Mouse (Mus musculus) megakaryocyte progenitor cell, adult 5-6 weeks (primary cell): Measurements from ENCODE around the gene Rcor3. TPM values are rescaled to one million over a fixed set of nuclear protein-coding genes. Genes with fewer than 3 reads are reported as not detected.

ENCODE experiments used
- ATAC-seq: replicated peaks from 2 replicates; pipeline ENCODE4 v1.8.0; 2016; ENCODE audit warnings: mild to moderate bottlenecking, moderate TSS enrichment, inconsistent platforms; ENCODE audit not compliant: poor library complexity
- total RNA-seq, 2 experiments: library from RNA; stranded (forward) in 1 of 2; stranded (reverse) in 1 of 2; fragments of 157-497, 149-512 nt in 1 of 2; fragments of 200-1000 nt in 1 of 2; gene quantifications; 2 replicates each; pipeline versions ENCODE4 v1.2.3 to v1.2.4; 2015 to 2017

The Rcor3 gene
- total RNA-seq, 2 experiments from 2014 or later = 14.8 to 22.7 TPM

DNA sequence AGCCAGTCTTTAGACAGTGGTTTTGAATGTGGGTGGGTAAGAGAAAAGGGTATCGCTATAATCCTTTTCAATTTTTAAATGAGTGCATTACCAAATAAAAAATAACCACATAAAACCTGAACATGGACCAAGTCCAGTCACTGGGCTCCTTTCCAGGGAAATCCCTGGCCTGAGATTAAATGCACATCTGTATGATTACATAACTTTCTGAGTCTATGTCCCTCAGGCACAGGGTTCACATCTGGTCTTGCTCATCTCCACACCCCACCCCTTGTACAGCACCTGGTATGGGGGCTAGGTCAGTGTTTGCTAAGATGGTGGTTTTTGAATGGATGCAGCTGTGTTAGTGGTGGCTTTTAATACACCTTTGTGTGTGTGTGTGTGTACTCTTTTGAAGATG lies 65.4 kb downstream of the Rcor3 start:
- ATAC-seq = no peak

DNA sequence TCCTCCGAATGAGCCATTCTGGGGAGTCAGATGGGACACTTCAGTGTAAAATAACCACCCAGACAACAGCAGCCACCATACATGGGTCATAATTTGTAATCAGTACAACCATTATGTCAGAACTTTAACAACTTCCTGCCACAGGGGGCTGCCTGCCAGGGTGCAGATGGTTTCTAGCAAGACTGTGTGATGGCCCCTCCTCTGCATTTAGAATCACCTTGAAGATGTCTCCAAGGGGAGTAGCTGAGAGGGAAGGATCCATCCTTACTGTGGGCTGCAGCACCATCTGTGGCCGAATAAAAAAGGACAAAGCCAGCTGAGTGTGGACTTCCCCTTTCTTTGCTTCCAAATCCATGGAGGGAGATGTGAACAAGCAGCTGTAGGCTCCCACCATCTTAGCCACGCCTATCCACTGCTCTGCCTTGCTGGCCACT lies 67.2 kb downstream of the Rcor3 start:
- ATAC-seq = peak; percentile 79

DNA sequence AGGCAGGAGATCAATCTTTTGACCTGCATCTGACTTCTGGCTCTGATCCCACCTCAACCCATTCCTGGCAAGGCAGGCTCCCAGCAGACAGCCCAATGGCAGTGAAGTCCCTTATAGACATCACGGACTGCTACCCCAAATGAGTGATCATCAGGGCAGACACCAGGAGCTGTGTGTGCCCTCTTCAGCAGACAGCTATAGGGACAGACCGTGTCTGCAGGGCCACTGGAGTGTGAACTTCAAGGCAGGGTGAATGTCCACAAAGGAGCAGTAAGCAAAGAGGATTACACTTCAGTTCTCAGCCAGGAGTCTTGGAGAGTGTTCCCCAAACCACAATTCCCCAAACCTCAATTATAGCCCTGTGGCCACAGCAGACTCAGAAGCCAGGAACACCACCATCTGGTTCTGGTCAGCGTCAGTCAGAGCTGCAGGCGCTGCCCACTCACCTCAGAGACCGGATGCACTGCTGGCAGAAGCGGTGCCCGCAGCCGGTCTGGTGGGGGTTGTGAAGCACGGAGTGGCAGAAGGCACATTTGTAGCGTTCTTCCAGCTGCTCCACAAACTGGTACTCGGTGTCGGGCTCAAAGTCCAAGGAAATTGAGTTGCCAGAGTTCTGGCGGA lies 67.8 kb downstream of the Rcor3 start:
- peak; percentile 73 for ATAC-seq

DNA sequence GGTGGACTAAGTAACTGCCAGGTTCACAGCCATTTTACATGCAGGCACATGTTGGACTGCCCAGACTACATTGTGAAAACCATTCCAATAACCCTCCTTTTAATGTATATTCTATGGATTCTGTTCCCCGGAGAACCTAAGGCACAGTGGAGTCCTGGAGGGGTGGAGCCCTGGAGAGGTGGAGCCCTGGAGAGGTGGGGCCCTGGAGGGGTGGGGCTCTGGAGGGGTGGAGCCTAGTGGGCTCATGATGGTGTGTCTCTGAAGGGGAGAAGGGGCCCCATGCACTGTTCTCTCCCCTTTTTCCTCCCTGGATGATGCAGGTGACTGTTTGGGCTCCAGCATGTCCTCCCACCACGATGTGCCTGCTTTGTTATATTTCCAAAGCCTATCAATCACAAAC lies 69.7 kb downstream of the Rcor3 start:
- 0 out of 2 replicates have a peak, but pooled peaks have one; percentile 29 for ATAC-seq

DNA sequence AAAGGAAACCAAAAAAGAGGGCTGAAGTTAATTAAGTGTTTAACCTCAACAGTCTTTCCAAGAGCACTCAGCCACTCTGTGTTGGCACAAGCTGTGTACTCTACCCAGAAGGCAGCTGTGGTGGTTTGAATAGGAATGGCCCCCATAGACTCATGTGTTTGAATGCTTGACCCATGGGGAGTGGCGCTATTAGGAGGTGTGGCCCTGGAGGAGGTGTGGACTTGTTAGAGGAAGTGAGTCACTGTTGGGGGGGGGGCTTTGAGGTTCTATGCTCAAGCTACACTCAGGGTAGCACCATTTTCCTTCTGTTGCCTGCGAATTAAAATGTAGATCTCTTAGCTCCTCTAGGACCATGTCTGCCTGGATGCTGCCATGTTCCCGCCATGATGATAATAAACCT lies 70.9 kb downstream of the Rcor3 start:
- no peak for ATAC-seq

DNA sequence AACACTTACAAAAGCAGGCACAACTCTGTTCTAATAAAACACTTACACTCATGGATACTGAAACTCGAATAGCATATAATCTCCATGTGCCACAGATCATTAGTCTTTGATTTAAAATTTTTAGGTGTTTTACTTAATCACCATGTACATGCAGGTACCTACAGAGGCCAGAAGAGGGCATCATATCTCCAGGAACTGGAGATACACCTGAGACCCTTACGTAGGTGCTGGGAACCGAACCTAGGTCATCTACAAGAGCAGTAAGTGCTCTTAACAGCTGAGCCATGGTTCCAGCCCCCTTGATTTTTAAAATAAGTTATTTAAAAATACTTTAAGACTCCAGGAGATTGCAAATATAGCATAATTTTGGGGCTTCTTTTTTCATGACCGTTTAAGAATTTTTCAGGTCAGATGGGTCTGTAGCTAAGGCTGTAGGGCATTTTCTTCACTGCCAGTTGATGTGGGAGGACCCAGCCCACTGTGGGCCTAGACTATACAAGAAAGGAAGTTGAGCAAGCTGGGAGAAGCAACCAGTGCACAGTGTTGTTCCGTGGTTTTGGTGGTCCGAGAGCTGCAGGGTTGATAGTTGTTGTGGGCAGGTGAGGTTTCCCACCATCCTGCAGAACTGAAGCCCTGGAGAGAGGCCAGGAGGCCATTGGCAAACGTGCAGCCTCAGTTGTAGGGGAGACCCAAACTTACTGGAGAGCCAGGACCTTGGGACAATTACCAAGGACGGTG lies 74.5 kb downstream of the Rcor3 start:
- ATAC-seq = peak; percentile 54; the same call in 1 of the 2 replicates

DNA sequence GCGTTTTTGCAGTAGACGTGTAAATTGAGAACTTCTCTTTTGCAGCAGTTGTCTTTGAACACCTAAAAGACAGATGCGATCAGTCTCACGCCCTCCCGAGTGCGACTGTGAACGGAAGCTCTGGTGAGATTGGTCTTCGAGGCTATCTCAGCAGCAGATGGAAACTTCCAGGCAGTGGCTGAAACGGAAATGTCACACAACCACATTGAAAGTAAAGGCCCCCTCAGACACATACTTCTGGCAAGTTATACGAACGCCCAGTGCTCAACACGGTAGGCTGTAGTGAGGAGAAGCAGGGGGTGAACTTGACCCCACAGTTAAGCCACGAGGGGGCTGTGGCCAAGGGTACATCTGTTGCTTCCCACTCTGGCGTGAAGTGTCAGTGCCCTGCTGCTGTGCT lies 75.2 kb downstream of the Rcor3 start:
- ATAC-seq = no peak

DNA sequence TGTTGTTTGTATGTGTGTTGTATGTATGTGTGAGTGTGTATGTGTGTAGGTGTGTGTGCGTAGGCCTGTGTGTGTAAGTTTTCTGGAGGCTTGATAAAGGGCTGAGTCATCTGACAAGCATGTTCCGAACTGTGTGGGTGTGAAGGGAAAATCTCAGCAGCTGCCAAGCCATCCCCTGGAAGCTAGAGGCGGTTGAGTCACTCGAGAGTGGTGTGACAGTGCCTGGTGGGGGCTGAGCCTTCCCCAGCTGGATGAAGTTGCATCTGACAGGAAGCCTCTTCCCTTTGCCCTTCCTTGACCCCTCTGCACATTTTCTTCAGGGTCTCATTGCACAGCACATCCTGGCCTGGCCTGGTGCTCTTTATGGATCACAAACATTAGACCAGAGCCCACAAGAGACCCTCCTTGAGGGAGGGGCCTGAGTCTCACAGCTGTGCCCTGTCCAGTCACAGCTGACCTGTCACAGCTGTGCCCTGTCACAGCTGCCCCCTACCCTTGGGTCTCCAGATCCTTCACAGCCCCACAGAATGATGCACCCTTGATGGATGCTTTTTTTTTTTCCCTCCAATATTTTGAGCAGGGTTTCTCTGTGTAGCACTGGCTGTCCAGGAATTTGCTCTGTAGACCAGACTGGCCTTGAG lies 76.1 kb downstream of the Rcor3 start:
- no peak for ATAC-seq

DNA sequence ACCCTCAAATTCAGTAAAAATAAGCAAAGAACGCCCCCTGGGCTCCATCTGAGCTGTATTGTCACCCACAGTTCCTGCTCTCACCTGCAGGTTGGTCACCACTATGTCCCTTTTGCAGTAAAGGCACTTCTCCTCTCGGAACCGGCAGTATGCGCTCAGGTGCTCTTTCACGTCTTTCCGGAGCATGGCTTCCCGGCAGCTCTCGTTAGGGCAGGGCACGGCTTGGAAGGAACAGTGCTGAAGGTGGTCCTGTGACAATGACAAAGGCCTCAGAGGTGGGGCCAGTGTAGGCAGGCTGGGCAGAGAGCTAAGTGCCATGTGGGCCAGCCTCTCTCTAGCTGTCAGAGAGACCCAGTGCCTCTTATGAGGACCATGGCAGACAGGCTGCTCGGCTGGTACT lies 79.0 kb downstream of the Rcor3 start:
- no peak for ATAC-seq

DNA sequence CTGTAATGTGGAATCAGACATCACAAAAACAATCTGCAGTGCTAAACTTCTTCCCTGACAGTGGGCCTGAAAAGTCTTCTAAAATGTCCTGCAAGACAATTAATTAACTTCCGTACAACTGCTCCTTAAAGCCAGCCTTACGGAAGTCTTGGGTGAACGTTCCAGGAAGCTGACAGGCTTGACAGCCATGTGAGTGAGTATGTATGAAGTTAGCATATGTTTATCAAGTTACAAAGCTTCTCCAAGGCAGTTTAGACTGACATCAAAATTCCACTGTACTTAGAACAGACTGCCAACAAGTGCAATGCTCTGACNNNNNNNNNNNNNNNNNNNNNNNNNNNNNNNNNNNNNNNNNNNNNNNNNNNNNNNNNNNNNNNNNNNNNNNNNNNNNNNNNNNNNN lies 84.1 kb downstream of the Rcor3 start:
- ATAC-seq = no peak

DNA sequence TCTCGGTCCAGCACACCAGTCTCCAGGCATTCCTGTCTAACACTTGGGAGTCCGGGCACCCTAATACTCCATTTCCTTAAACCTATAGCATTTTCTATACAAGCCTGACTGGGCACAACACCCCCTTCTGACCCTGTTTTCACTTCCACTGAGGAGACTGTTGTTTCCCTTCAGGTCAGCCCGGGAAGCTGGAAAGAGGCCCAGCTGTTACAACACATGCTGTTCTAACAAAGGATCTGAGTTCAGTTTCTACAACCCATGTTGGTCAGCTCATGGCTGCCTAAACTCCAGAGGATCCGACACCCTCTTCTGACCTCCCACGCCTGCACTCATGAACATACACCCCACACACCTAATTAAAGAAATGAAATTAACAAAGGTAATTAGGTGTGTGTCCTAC lies 84.9 kb downstream of the Rcor3 start:
- ATAC-seq = no peak

DNA sequence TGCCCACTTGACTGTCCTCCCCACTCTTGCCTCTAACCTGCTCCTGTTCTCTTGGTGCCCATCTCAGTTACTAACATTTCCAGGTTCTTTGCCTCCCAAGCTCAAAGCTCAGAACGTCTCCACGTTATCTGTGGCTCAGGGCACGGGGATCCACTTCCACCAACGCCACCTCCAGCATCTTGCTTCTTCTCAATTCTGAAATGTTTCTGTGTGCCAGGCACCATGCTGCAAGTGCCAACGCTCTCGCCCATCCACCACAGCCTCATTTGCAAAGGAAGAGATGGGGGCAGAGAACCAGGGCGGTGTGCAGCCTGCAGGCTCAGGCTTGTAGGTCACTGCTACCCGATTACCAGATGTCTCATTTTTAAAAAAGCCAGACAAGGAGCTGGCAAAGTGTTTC lies 85.4 kb downstream of the Rcor3 start:
- ATAC-seq = no peak

Other genes starting within 250 kb of the Rcor3 start
- 4.7 TPM in 2 replicates for gene Slc30a1, start 231.3 kb downstream of the Rcor3 start, total RNA-seq (2015)
- gene Slc30a1, start 231.3 kb downstream of the Rcor3 start, total RNA-seq (2017) = 5.3 and 5.6 TPM in 2 replicates
- not detected in 2 replicates for gene Rd3, start 160.7 kb downstream of the Rcor3 start, total RNA-seq (2015)
- not detected in 2 replicates for gene Rd3, start 160.7 kb downstream of the Rcor3 start, total RNA-seq (2017)
- 4.1 and 4.5 TPM in 2 replicates for gene Traf5, start 45.5 kb downstream of the Rcor3 start, total RNA-seq (2015)
- 2.7 and 2.8 TPM in 2 replicates for gene Traf5, start 45.5 kb downstream of the Rcor3 start, total RNA-seq (2017)
- not detected in 2 replicates for gene Kcnh1, start 52.7 kb upstream of the Rcor3 start, total RNA-seq (2015)
- not detected in 2 replicates for gene Kcnh1, start 52.7 kb upstream of the Rcor3 start, total RNA-seq (2017)